Mouse (Mus musculus) common myeloid progenitor, adult 5-6 weeks (primary cell): ENCODE results near the gene Alad. TPM values are rescaled to one million over a fixed set of nuclear protein-coding genes. Genes with fewer than 3 reads are reported as not detected.

Experiments
- ATAC-seq: replicated peaks from 2 replicates; pipeline ENCODE4 v1.8.0; 2016; ENCODE audit warnings: low read depth, mild to moderate bottlenecking, moderate TSS enrichment, inconsistent platforms; ENCODE audit not compliant: poor library complexity, severe bottlenecking
- total RNA-seq: library from RNA; stranded (forward); fragments of 200-1000, 187-1606 nt; gene quantifications from 2 replicates; pipeline ENCODE4 v1.2.3, GENCODE M21; 2017

The Alad gene
- total RNA-seq, 1 experiment from 2014 or later = 54.8 TPM

- ATAC-seq = no peak
Measured at GRCm38 (mm10) chr4:62518416-62519121, 1.1 kb downstream of the Alad start.

- ATAC-seq = no peak
Measured at GRCm38 (mm10) chr4:62517538-62518415, 1.9 kb downstream of the Alad start.

- no peak for ATAC-seq
Measured at GRCm38 (mm10) chr4:62517046-62517445, 2.7 kb downstream of the Alad start.

GRCm38 (mm10) chr4:62516579-62516978 is 3.1 kb downstream of the Alad start:
- ATAC-seq = peak; percentile 45

GRCm38 (mm10) chr4:62516079-62516478 is 3.6 kb downstream of the Alad start:
- no peak for ATAC-seq

GRCm38 (mm10) chr4:62515490-62515889 is 4.2 kb downstream of the Alad start:
- ATAC-seq = peak; percentile 48

GRCm38 (mm10) chr4:62514995-62515394 is 4.7 kb downstream of the Alad start:
- no peak for ATAC-seq

GRCm38 (mm10) chr4:62513998-62514506 is 5.7 kb downstream of the Alad start:
- ATAC-seq = no peak

GRCm38 (mm10) chr4:62509946-62510345 is 9.8 kb downstream of the Alad start:
- ATAC-seq = no peak

- ATAC-seq = no peak
Measured at GRCm38 (mm10) chr4:62508839-62509238, 10.9 kb downstream of the Alad start.

- no peak for ATAC-seq
Measured at GRCm38 (mm10) chr4:62506798-62507197, 12.9 kb downstream of the Alad start.

GRCm38 (mm10) chr4:62505991-62506390 is 13.7 kb downstream of the Alad start:
- ATAC-seq = no peak

- no peak for ATAC-seq
Measured at GRCm38 (mm10) chr4:62503374-62503970, 16.2 kb downstream of the Alad start, which contains the start of gene Hdhd3. TSS of gene Hdhd3 (minus strand) at chr4:62503467.

GRCm38 (mm10) chr4:62502969-62503368 is 16.7 kb downstream of the Alad start:
- ATAC-seq = no peak

- ATAC-seq = peak; percentile 95
Measured at GRCm38 (mm10) chr4:62501964-62502732, 17.6 kb downstream of the Alad start.

- ATAC-seq = no peak; the same call in 1 of the 2 replicates
Measured at GRCm38 (mm10) chr4:62501534-62501933, 18.2 kb downstream of the Alad start.

GRCm38 (mm10) chr4:62500799-62501198 is 18.9 kb downstream of the Alad start:
- ATAC-seq = no peak

- peak; percentile 71 for ATAC-seq
Measured at GRCm38 (mm10) chr4:62496815-62497214, 22.9 kb downstream of the Alad start.

GRCm38 (mm10) chr4:62495946-62496345 is 23.8 kb downstream of the Alad start:
- ATAC-seq = no peak

- no peak for ATAC-seq
Measured at GRCm38 (mm10) chr4:62494230-62494629, 25.5 kb downstream of the Alad start.
